In genomic region chr5:91669235-91669634, GRCm38 (mm10) we compare ENCODE assay signal across 28 mouse cellular contexts.
DNase-seq lines count a peak whose midpoint lies in the region; ATAC-seq lines count a peak whose summit lies in the region.
"Had no signal": no experiment of that assay in that cellular context is flagged by ENCODE, and none has a peak within 500 bp of the region (broad histone marks: within the 10 kb centered on the region; RNA-seq: fewer than 3 reads in every experiment).

No protein-coding gene starts in this region.

- no peaks in the 10 kb centered on the region for H3K9me3 ChIP-seq in heart, embryonic 10.5 days
- H3K9me3 ChIP-seq in heart, embryonic 11.5 days (replicated peaks; ENCODE audit: control insufficient read depth, low read length): no peaks in the 10 kb centered on the region
- H3K9me3 ChIP-seq: embryonic facial prominence, embryonic 10.5 days; embryonic facial prominence, embryonic 13.5 days; forebrain, embryonic 12.5 days; forebrain, embryonic 15.5 days; heart, embryonic 15.5 days had no signal

- 62% methylated on average over 4 of the region's 4 CpGs for WGBS in heart, embryonic 10.5 days
- 59% methylated on average over 4 of the region's 4 CpGs for WGBS in heart, embryonic 11.5 days (ENCODE audit: insufficient replicate concordance)

- H3K27me3 ChIP-seq in heart, embryonic 10.5 days (ENCODE audit: insufficient read depth, poor library complexity, severe bottlenecking): no peaks in the 10 kb centered on the region
- H3K27me3 ChIP-seq in heart, embryonic 11.5 days (ENCODE audit: control insufficient read depth, insufficient read depth, low read length): no peaks in the 10 kb centered on the region
- H3K27me3 ChIP-seq: embryonic facial prominence, embryonic 13.5 days; forebrain, embryonic 12.5 days; forebrain, embryonic 15.5 days; heart, embryonic 15.5 days; Patski had no signal

- intact Hi-C loops in heart, postnatal 14 days (cut with DNase I): no loop called here

- no peak overlapping the region for H3K4me3 ChIP-seq in heart, embryonic 10.5 days
- no peak overlapping the region for H3K4me3 ChIP-seq in heart, embryonic 11.5 days (ENCODE audit: low read depth, low read length)
- H3K4me3 ChIP-seq: embryonic facial prominence, embryonic 10.5 days; embryonic facial prominence, embryonic 13.5 days; erythroblast, embryonic 14.5 days; forebrain, embryonic 12.5 days; forebrain, embryonic 15.5 days; heart, embryonic 15.5 days had no signal

- no peak overlapping the region for H3K27ac ChIP-seq in heart, embryonic 10.5 days
- H3K27ac ChIP-seq in heart, embryonic 11.5 days (ENCODE audit: low read depth, low read length): no peak overlapping the region
- H3K27ac ChIP-seq: embryonic facial prominence, embryonic 10.5 days; embryonic facial prominence, embryonic 13.5 days; forebrain, embryonic 12.5 days; forebrain, embryonic 15.5 days; heart, embryonic 15.5 days; hindbrain, embryonic 14.5 days; hindbrain, postnatal 0 days had no signal

- no peaks in the 10 kb centered on the region for H3K4me1 ChIP-seq in heart, embryonic 10.5 days
- no peaks in the 10 kb centered on the region for H3K4me1 ChIP-seq in heart, embryonic 11.5 days (ENCODE audit: control insufficient read depth, insufficient read depth, low read length)
- H3K4me1 ChIP-seq: embryonic facial prominence, embryonic 10.5 days; embryonic facial prominence, embryonic 13.5 days; forebrain, embryonic 12.5 days; forebrain, embryonic 15.5 days; heart, embryonic 15.5 days had no signal

- H3K9ac ChIP-seq in heart, embryonic 11.5 days (ENCODE audit: low read depth, low read length): no peak overlapping the region
- H3K9ac ChIP-seq: embryonic facial prominence, embryonic 13.5 days; forebrain, embryonic 12.5 days; forebrain, embryonic 15.5 days; heart, embryonic 15.5 days; hindbrain, embryonic 14.5 days had no signal

- DNase-seq in heart, adult 11 months: peak; percentile 91
- no peak for DNase-seq in heart, embryonic 10.5 days (ENCODE audit: low spot score)
- peak; percentile 9 for DNase-seq in heart, adult 8-10 months (ENCODE audit: low spot score)
- peak; percentile 12 to 18 for DNase-seq in heart, postnatal 14 days
- DNase-seq in adipocyte (ENCODE audit: low spot score): no peak
- DNase-seq in embryo, embryonic 10 days (ENCODE audit: low spot score): no peak
- DNase-seq: adrenal gland, adult 2 months; adrenal gland, postnatal 14 days; cerebellum, adult 11 months; cerebellum, adult 2 months; cerebellum, adult 9-11 months; cerebellum, postnatal 25 days; embryo, embryonic 11 days; gastrocnemius, postnatal 10 days; gastrocnemius, postnatal 36 days; kidney, adult 18-20 months had no signal

- H3K4me2 ChIP-seq in heart, embryonic 11.5 days: no peak overlapping the region
- H3K4me2 ChIP-seq: embryonic facial prominence, embryonic 13.5 days; forebrain, embryonic 12.5 days; forebrain, embryonic 15.5 days; heart, embryonic 15.5 days; hindbrain, embryonic 14.5 days had no signal

- H3K36me3 ChIP-seq in heart, embryonic 10.5 days: no peaks in the 10 kb centered on the region
- no peaks in the 10 kb centered on the region for H3K36me3 ChIP-seq in heart, embryonic 11.5 days (ENCODE audit: control insufficient read depth, insufficient read depth, low read length)
- H3K36me3 ChIP-seq: embryonic facial prominence, embryonic 10.5 days; embryonic facial prominence, embryonic 13.5 days; forebrain, embryonic 12.5 days; forebrain, embryonic 15.5 days; heart, embryonic 15.5 days had no signal

- ATAC-seq in heart, embryonic 11.5 days (replicated peaks; ENCODE audit: insufficient number of reproducible peaks, low FRiP score, low TSS enrichment): no peak
- ATAC-seq: forebrain, embryonic 15.5 days; hindbrain, postnatal 0 days; inflammation-experienced regulatory T-cells, adult 6 months; intestine, embryonic 16.5 days; Patski had no signal

Comparison
In these comparisons a context has a peak if more than half of its experiments do, and no peak if none do; other contexts are left out.
1. DNase-seq: peak in heart, adult 11 months (single experiment), heart, adult 8-10 months (single experiment) and heart, postnatal 14 days (2 of 2); none in heart, embryonic 10.5 days (single experiment), adipocyte (single experiment) and embryo, embryonic 10 days (single experiment).